Mouse (Mus musculus) lung, postnatal 0 days (tissue): Measurements from ENCODE around the gene Gpatch2l.

ENCODE experiments used
- CTCF ChIP-seq: IDR thresholded peaks from 2 replicates; pipeline ENCODE4 v1.5.1; 2016; ENCODE audit warnings: antibody characterized with exemption, mild to moderate bottlenecking
- EP300 ChIP-seq: IDR thresholded peaks from 2 replicates; pipeline ENCODE4 v1.6.1; 2016; ENCODE audit warnings: antibody characterized with exemption, mild to moderate bottlenecking, control low read depth

GRCm38 (mm10) chr12:86243936-86244335 lies 2.3 kb downstream of the Gpatch2l start:
- TF ChIP-seq CTCF = no peak
- no peak for TF ChIP-seq EP300
